Mouse (Mus musculus): ENCODE results near the gene Mamld1.
"Not testable (repeated sequence)": the region's sequence is repeated elsewhere in the genome, so short reads cannot be mapped to it uniquely, and the experiment has no call there.

The Mamld1 gene

GRCm38 (mm10) chrX:71049864-71050576, at the start of gene Mamld1:
Gene Mamld1, plus strand, starts transcription at chrX:71050256.
- DNase-seq = peak; percentile 70

- DNase-seq = no peak
Measured at GRCm38 (mm10) chrX:71024718-71025117, 25.3 kb upstream of the Mamld1 start.

DNA sequence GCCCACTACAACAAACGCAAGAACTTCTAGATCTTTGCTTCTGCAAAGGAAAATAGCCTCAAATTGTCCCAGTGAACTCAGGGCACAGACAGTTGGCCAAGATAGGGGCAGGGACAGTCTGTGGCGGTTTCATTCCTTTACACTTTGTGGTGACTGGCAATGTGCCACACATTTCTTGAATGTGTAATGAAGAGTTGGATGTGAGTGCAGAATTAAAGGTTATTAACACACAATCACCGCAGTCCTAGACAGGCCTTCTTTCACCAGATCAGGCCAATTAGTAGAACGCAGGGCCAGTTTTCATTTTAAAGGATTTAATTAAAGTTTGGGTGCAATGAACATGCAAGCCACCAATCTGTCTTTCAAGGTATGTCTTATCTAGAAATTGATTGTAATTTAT, 22.0 kb upstream of the Mamld1 start:
- DNase-seq = no peak

DNA sequence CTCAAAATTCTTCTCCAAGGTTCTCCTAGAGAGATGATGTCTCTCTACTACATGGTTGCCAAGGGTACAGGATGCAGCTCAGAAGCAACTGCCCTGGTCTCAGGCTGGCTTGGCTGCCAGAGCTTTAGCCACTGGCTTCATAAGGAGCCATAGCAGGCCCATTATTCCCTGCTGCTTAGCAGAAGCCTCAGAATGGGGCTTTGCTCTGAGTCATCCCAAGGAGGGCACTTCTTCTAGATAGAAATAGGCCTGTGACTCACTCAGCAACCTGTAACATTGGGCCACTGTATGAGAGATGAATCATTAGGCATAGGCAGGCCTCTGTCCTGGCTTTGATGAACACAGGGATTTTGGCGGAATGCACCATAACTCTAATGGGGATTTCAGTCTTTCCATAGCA, 21.1 kb upstream of the Mamld1 start:
- not testable (repeated sequence) for DNase-seq

- DNase-seq = peak; percentile 45
Measured at GRCm38 (mm10) chrX:71050677-71051311, 738 bp downstream of the Mamld1 start.

DNA sequence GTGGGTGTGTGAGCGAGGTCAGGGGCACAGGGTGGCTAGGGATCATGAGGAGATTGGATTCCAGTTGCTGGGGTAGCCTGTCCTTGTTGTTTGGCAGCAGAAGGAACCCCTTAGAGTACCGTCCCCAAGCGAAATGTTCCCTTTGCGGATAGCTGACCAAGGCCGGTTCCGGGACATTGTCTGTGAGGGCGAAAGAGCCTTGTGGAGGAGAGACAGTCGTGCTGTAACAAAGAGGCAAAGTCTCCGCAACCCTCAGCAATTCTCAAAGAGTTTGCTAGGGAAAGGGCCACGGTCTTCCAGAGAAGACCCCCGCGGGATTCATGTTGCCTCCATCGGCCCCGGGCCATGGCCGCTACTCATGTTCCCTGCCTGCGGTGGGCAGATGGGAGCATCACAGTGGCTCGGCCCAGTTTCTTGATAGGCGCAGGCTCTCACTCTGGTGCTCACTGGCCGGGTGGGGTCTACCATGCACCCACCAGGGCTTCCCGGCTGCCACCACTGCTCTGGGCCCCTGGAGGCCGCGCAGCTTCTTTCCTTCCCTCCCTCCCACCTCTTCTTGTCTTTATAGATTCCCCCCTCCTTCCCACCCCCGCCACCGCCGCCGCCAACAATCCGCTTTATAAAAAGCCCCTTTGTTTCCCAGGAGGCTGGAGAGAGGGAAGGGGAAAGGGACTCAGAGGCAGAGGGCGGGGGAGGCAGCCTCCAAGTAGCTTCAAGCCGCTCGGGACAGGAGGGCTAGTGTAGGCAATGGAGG, 1.5 kb downstream of the Mamld1 start:
- DNase-seq = peak; percentile 36

GRCm38 (mm10) chrX:71052115-71052478, 2.0 kb downstream of the Mamld1 start:
- DNase-seq = peak; percentile 90

GRCm38 (mm10) chrX:71052481-71053216, 2.6 kb downstream of the Mamld1 start:
- peak; percentile 13 for DNase-seq

DNA sequence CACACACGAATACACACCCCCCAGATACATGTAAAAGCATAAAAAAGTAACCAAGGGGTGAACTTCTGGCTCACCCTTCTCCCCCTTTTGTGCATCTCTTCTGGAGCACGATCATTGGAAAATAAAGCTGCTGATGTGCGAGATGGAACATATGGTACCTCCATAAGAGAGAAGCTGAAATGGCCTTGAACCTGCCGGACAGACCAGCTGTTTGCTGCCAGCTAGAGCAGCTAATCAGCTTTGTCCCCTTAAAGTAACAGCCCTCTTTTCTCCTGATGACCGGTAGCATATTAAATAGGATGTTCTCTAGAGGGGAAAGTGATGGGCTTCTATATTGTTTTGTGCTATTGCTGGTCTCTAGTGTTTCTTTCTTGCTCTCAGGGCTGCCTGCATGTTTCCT, 3.2 kb downstream of the Mamld1 start:
- no peak for DNase-seq

DNA sequence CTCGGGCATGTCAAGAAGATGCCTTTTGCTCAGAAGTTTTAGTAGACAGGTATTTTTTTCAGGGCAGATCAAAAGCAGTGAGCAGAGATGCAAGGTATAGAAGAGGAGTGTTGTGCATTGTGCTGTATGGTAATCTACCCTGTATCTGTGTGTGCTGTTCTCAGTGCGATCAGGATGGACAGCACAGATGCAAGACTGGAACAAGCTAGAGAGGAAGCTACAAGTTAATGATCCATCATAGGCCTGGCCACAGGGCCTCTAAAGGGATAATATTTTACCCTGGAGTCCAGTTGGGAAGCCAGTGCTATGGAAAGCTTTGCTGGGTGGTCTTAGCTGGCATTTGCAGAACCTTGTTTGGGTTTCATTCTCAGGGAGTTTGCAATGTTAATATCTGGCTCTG, 6.9 kb downstream of the Mamld1 start:
- no peak for DNase-seq

DNA sequence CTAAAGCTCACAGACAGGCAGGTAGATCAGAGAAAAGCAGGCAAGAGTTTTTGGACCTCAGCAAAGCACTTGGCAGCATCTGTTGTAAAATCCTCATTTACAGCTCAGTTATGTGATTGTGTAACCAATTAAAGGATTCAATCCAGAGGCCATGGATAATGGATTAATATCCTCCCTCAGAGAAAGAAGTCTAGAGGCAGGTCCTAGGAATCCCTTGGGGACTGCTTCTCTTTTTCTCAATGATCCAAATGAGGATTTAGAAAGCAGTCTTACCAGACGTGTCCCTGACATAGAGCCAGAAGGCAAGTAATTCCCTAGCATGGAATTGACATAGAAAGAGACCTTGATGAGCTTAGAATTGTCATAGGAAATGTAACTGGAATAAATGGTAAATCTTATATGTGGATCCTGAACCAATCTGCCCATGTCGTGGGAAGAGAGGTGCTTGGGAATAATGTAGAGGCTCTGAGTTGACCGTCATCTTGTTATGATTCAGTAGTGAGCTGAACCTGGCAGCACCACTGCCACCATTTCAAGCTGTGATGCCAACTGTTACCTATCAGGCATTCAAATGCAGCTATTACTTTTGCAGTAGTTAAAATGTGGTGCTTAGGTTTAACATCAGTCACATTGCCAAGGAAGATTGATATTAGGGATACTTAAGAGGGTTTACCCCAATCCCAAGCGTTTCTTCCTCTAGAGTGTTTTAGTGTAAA, 35.2 kb downstream of the Mamld1 start:
- DNase-seq = no peak

GRCm38 (mm10) chrX:71087370-71088079, 37.5 kb downstream of the Mamld1 start:
- DNase-seq = no peak

GRCm38 (mm10) chrX:71088080-71088414, 38.0 kb downstream of the Mamld1 start:
- no peak for DNase-seq

- DNase-seq = no peak
Measured at GRCm38 (mm10) chrX:71105820-71106219, 55.8 kb downstream of the Mamld1 start.

GRCm38 (mm10) chrX:71106392-71106791, 56.3 kb downstream of the Mamld1 start:
- no peak for DNase-seq

DNA sequence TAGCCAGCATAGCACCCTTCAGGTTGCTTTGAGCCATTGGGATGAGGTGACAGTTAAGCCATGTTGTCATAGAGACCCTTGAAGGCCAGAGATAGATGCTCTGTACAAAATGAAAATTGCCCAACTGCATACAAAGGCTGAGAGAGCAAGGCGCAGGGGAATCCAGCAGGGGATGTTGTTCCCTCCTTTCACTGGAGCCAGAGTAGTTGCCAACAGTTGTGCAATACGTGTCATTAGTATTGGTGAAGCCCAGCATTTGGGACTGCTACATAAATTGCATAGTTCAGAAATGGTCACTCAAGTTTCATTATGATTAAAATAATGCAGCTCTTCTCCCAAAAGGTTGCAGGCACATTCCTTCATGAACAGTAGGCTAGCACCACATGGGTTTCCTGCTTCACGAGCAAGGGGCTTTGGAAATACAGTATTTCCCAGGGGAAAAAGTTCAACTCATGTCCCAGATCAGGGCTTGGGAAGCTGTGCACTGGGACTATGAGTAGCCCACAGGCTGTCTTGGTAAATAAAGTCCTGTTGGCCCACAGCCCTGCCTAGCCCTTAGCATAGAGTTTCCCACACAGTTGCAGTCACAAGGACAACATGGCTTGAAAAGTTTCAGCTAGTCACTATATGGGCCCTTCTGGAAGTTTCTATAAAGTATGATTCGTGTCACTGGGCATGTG, 58.1 kb downstream of the Mamld1 start:
- DNase-seq = no peak

DNA sequence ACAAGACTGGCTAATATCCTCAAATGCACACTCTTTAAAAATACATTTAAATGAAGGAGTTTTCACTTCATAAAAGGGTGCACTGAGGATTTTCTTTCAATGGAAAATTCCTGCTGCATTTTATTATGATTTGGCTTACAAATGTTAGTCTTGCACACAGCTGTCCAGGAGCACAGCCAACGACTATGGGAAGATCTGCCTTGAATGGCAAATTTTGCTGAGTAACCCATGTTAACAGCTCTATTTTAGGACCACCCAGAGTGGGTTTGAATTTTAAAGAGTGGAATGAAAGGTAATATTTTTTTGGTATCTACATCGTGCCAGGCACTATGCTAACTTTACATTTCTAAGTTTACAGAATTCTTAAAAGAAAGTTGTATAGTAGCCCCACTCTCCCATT, 60.3 kb downstream of the Mamld1 start:
- no peak for DNase-seq

GRCm38 (mm10) chrX:71122359-71123293, 72.6 kb downstream of the Mamld1 start:
- no peak for DNase-seq

GRCm38 (mm10) chrX:71125013-71125412, 75.0 kb downstream of the Mamld1 start:
- DNase-seq = no peak

GRCm38 (mm10) chrX:71131464-71131863, 81.4 kb downstream of the Mamld1 start:
- DNase-seq = no peak
